Mouse (Mus musculus) T-helper 2 cell (primary cell): ENCODE data around the gene Bbs9.

Experiments
- in situ Hi-C: fragments of 300-600 bp; cut with MboI, MseI; formaldehyde crosslinking; loops from one replicate; pipeline ENCODE4 v1.15.1; 2025; ENCODE audit warnings: high pct_unique_total_duplicates

Gene Bbs9

GRCm38 (mm10) chr9:22624966-22625365 is 149.5 kb downstream of the Bbs9 start:
- in situ Hi-C loops, result loop anchor here (10.0 kb wide), 1 partner anchor 80 kb away; no protein-coding TSS in a partner anchor

- in situ Hi-C loops, result loop anchor here (10.0 kb wide), 1 partner anchor 79 kb away; no protein-coding TSS in a partner anchor
Observed at GRCm38 (mm10) chr9:22626014-22626413, 150.5 kb downstream of the Bbs9 start.

- in situ Hi-C loops, result loop anchor here (10.0 kb wide), 1 partner anchor 77 kb away; no protein-coding TSS in a partner anchor
Observed at GRCm38 (mm10) chr9:22627912-22628311, 152.4 kb downstream of the Bbs9 start.

- in situ Hi-C loops, result loop anchor here (10.0 kb wide), 1 partner anchor 148 kb away; no protein-coding TSS in a partner anchor
Observed at GRCm38 (mm10) chr9:22632800-22633485, 157.4 kb downstream of the Bbs9 start.

- in situ Hi-C loops, result loop anchor here (10.0 kb wide), 1 partner anchor 154 kb away; no protein-coding TSS in a partner anchor
Observed at GRCm38 (mm10) chr9:22638502-22638901, 163.0 kb downstream of the Bbs9 start.

GRCm38 (mm10) chr9:22640683-22641431 is 165.3 kb downstream of the Bbs9 start:
- in situ Hi-C loops, result no loop called here

- in situ Hi-C loops, result no loop called here
Observed at GRCm38 (mm10) chr9:22645844-22646390, 170.4 kb downstream of the Bbs9 start.

GRCm38 (mm10) chr9:22646461-22646860 is 170.9 kb downstream of the Bbs9 start:
- in situ Hi-C loops, result no loop called here

- in situ Hi-C loops, result no loop called here
Observed at GRCm38 (mm10) chr9:22648163-22648562, 172.6 kb downstream of the Bbs9 start.

- in situ Hi-C loops, result no loop called here
Observed at GRCm38 (mm10) chr9:22649606-22650005, 174.1 kb downstream of the Bbs9 start.

GRCm38 (mm10) chr9:22650781-22651180 is 175.3 kb downstream of the Bbs9 start:
- in situ Hi-C loops, result no loop called here

- in situ Hi-C loops, result no loop called here
Observed at GRCm38 (mm10) chr9:22651619-22652018, 176.1 kb downstream of the Bbs9 start.

GRCm38 (mm10) chr9:22654726-22655393 is 179.3 kb downstream of the Bbs9 start:
- in situ Hi-C loops, result no loop called here

GRCm38 (mm10) chr9:22657216-22657615 is 181.7 kb downstream of the Bbs9 start:
- in situ Hi-C loops, result no loop called here

- in situ Hi-C loops, result no loop called here
Observed at GRCm38 (mm10) chr9:22665155-22665554, 189.6 kb downstream of the Bbs9 start.

- in situ Hi-C loops, result loop anchor here (10.0 kb wide), 1 partner anchor 118 kb away; no protein-coding TSS in a partner anchor
Observed at GRCm38 (mm10) chr9:22672937-22673336, 197.4 kb downstream of the Bbs9 start.

GRCm38 (mm10) chr9:22677132-22677829 is 201.8 kb downstream of the Bbs9 start:
- in situ Hi-C loops, result loop anchor here (10.0 kb wide), 1 partner anchor 122 kb away; no protein-coding TSS in a partner anchor

GRCm38 (mm10) chr9:22677997-22678396 is 202.5 kb downstream of the Bbs9 start:
- in situ Hi-C loops, result loop anchor here (10.0 kb wide), 1 partner anchor 123 kb away; no protein-coding TSS in a partner anchor

- in situ Hi-C loops, result loop anchor here (10.0 kb wide), 1 partner anchor 124 kb away; no protein-coding TSS in a partner anchor
Observed at GRCm38 (mm10) chr9:22678496-22678895, 203.0 kb downstream of the Bbs9 start.

- in situ Hi-C loops, result loop anchor here (10.0 kb wide), 1 partner anchor 125 kb away; no protein-coding TSS in a partner anchor
Observed at GRCm38 (mm10) chr9:22679485-22679884, 204.0 kb downstream of the Bbs9 start.

- in situ Hi-C loops, result no loop called here
Observed at GRCm38 (mm10) chr9:22680031-22680430, 204.5 kb downstream of the Bbs9 start.
